Mouse (Mus musculus) E14TG2a.4 (cell line): ENCODE data around the gene Sh3glb2.

ENCODE experiments used
- CTCF ChIP-seq: conservative IDR thresholded peaks from 2 replicates; pipeline ENCODE4 v1.5.1; 2014; ENCODE audit warnings: low read length
- NANOG ChIP-seq: IDR thresholded peaks from 2 replicates; pipeline ENCODE4 v1.6.1; 2014; ENCODE audit warnings: borderline replicate concordance, low read length, mixed read lengths

- no peak for TF ChIP-seq CTCF
- no peak for TF ChIP-seq NANOG
These were observed 18.6 kb upstream of the Sh3glb2 start for GRCm38 (mm10) chr2:30377721-30378120.
